Mouse (Mus musculus) embryonic fibroblast, embryonic 13.5 days (primary cell): ENCODE data around the gene Tor1b. TPM values are rescaled to one million over a fixed set of nuclear protein-coding genes. Genes with fewer than 3 reads are reported as not detected.
"Not testable (repeated sequence)": the region's sequence is repeated elsewhere in the genome, so short reads cannot be mapped to it uniquely, and the experiment has no call there.

Experiments
- H3K27ac ChIP-seq: 2 replicates; pipeline ENCODE4 v1.5.1; 2012; ENCODE audit warnings: low read length, control low read depth, inconsistent platforms; ENCODE audit not compliant: insufficient read depth
- H3K4me1 ChIP-seq: 2 replicates; pipeline ENCODE4 v1.6.1; 2011; ENCODE audit warnings: low read length; ENCODE audit not compliant: control insufficient read depth, insufficient read depth
- H3K4me3 ChIP-seq: 2 replicates; pipeline ENCODE4 v1.5.1; 2011; ENCODE audit warnings: mild to moderate bottlenecking, control low read depth, low read length; ENCODE audit not compliant: insufficient read depth
- CTCF ChIP-seq: IDR thresholded peaks from 2 replicates; pipeline ENCODE4 v1.5.1; 2011; ENCODE audit warnings: mild to moderate bottlenecking, control low read depth, low read length, moderate library complexity, borderline replicate concordance; ENCODE audit not compliant: insufficient read depth
- POLR2A ChIP-seq: IDR thresholded peaks from 2 replicates; pipeline ENCODE4 v1.6.1; 2011; ENCODE audit warnings: low read depth, mild to moderate bottlenecking, control low read depth, low read length, moderate library complexity
- polyA plus RNA-seq: library from polyadenylated mRNA; stranded (reverse); fragments of >200 nt; gene quantifications from 2 replicates; pipeline ENCODE4 v1.2.4, GENCODE M21; 2011; ENCODE audit warnings: low read depth; ENCODE audit not compliant: missing spikeins, insufficient read length

The Tor1b gene
- polyA plus RNA-seq, 1 experiment = 47.1 TPM

- TF ChIP-seq POLR2A = no peak
Measured at GRCm38 (mm10) chr2:30931922-30932321, 20.8 kb upstream of the Tor1b start.

DNA sequence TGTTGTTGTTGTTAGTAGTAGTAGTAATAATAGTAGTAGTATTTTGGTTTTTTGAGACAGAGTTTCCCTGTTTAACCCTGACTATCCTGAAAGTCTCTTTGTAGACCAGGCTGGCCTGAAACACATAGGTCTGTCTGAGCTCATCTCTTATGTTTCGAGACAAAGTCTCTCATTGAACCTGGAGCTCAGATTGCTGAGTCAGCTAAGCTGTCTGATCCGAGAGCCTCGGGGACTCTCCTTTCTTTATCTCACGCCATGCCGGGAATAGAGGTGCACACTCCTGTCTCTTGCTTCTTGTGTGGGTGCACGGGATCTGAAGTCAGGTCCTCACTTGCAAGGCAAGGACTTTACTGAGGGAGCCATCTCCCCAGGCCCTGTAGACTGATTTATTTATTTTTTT lies 19.7 kb upstream of the Tor1b start:
- TF ChIP-seq CTCF (no peak), POLR2A (no peak)
- Histone ChIP-seq H3K27ac (no peak overlapping the region), H3K4me1 (no peaks in the 10 kb centered on the region; the same call in 1 of the 2 replicates), H3K4me3 (no peak overlapping the region)

More at GRCm38 (mm10) chr2:30931922-30932321, 20.8 kb upstream of the Tor1b start:
- no peak overlapping the region for H3K27ac ChIP-seq
- H3K4me3 ChIP-seq = no peak overlapping the region
- H3K4me1 ChIP-seq = peaks cover 2% of the 10 kb centered on the region

DNA sequence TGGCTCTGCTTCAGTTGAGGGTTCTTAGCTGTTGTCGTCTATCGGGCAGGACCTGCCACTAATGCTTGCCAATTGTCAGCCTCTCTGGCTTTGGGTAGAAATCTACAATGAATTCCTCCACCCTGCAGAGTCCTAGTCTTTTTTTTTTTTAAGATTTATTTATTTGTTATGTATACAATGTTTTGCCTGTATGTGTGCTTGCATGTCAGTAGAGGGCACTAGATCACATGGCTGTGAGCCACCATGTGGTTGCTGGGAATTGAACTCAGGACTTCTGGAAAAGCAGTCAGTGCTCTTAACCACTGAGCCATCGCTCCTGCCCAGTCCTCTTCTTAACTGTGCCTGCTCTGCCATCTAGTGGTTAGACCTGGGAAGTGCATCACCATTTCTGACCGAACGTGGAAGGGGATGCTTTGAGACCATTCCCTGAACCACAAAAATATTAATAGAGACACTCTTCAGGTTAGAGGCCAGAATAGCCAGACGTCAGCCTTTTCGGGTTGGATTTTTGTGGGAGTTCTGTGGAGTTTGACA lies 18.8 kb upstream of the Tor1b start:
- H3K4me1 ChIP-seq = no peaks in the 10 kb centered on the region; the same call in 1 of the 2 replicates
- no peak overlapping the region for H3K27ac ChIP-seq
- H3K4me3 ChIP-seq = no peak overlapping the region
- TF ChIP-seq POLR2A (no peak), CTCF (peak; percentile 88; the same call in 1 of the 2 replicates)

DNA sequence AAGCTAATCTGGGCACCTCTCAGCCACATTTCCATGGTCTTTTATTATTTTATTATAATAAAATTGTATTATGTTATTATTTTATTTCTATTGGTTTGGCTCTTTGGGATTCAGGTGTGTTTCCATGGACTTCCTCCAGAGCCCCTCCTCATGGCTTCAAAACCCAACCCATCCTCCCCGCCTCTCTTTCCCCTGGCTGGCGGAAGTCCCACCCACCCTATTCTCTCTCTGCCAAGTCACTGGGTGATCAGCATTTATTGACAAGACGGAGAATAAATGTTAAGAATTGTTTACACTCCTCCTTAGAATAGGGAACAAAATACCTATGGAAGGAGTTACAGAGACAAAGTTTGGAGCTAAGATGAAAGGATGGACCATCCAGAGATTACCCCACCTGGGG lies 16.0 kb upstream of the Tor1b start:
- TF ChIP-seq CTCF (no peak), POLR2A (no peak)
- Histone ChIP-seq H3K27ac (no peak overlapping the region), H3K4me3 (no peak overlapping the region), H3K4me1 (no peaks in the 10 kb centered on the region; the same call in 1 of the 2 replicates)

- no peak overlapping the region for H3K4me3 ChIP-seq
- no peak for TF ChIP-seq POLR2A
- no peak overlapping the region for H3K27ac ChIP-seq
- no peaks in the 10 kb centered on the region; the same call in 1 of the 2 replicates for H3K4me1 ChIP-seq
Measured at GRCm38 (mm10) chr2:30937731-30938130, 15.0 kb upstream of the Tor1b start.

DNA sequence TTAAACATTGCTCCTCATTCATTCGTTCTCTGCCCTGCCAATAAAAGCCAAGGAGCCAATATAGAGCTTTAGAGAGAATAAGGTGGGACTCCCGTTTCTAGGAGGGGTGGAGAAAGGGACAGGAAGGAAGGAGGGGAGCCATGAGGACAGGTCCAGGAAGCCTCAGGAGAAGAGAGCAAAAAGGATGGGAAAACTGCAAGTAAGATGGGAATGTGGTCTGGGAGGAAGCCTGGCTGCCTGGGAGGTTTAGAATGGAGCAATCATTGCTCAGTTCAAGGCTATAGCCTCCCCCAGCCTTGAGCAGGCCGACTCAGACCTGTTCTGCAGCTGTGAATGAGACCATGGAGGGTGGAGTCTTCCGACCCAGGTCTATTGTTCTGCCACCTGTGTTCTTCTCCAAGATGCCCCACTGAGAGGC lies 14.2 kb upstream of the Tor1b start:
- Histone ChIP-seq H3K27ac (no peak overlapping the region), H3K4me3 (no peak overlapping the region), H3K4me1 (no peaks in the 10 kb centered on the region)
- TF ChIP-seq CTCF (no peak), POLR2A (no peak)

DNA sequence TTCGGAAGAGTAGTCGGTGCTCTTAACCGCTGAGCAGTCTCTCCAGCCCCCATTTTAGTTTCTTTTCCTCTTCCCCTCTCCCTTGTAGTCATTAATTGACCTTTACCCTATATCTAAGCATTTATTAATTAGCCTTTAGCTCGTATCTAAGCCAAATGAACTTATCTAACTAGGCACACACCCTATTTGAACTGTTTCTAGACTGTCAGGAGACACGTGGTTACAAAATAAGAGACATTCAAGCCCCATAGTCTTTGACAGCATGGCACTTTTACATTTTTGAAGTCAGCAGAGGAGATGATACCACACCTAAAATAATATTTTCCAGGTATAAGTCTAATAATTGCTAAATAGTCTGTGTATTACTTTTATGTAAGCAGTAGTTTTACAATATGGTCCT lies 11.2 kb upstream of the Tor1b start:
- H3K4me1 ChIP-seq = no peaks in the 10 kb centered on the region
- no peak overlapping the region for H3K4me3 ChIP-seq
- no peak for TF ChIP-seq POLR2A
- no peak for TF ChIP-seq CTCF
- no peak overlapping the region for H3K27ac ChIP-seq

GRCm38 (mm10) chr2:30942116-30942515 lies 10.6 kb upstream of the Tor1b start:
- not testable (repeated sequence) for H3K4me1 ChIP-seq, H3K27ac ChIP-seq, H3K4me3 ChIP-seq

DNA sequence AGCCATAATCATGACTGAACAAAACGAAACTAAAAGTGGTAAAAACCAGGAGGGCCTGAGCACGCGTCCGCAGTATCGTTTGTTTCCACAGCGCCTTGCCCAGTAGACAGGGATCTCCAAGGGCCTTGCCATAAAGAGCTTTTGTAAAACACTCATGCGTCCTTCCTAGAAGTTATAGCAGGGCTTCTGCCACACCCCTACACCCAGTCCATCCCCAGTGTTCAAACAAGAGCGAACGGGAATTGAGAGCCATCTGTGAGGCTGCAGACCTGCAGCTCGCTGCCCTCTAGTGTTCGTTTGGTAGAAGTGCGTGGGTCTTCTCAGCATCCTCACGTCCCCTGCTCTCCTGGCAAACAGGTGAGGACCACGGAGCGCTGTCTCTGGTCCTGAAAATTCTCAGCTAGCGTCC lies 10.2 kb upstream of the Tor1b start:
- Histone ChIP-seq H3K4me3 (no peak overlapping the region), H3K27ac (no peak overlapping the region), H3K4me1 (no peaks in the 10 kb centered on the region)
- peak; percentile 93 for TF ChIP-seq CTCF
- TF ChIP-seq POLR2A = 0 out of 2 replicates have a peak, but pooled peaks have one; percentile 29

GRCm38 (mm10) chr2:30952457-30952823 lies 319 bp upstream of the Tor1b start:
- TF ChIP-seq POLR2A (no peak), CTCF (no peak)
- H3K27ac ChIP-seq = no peak overlapping the region
- H3K4me1 ChIP-seq = no peaks in the 10 kb centered on the region
- no peak overlapping the region; the same call in 1 of the 2 replicates for H3K4me3 ChIP-seq

DNA sequence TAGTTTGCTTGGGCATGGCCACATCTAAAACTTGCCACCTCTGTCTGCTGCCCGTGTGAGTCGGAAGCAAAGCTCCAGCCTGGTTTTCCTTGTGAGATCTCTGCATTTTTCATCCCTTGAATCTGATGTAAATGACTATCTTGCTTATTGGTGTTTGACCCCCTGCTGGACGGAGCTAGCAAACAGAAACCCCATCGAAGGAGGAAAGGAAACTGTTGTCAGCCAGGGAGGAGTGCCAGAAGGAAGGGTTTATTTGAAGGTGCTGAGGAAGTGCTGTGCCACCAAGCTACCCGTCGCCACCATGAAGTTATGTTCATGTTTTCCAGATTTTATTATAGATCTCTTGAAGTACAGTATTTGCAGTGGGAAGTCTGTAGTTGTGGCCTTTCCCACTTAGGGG lies 2.0 kb downstream of the Tor1b start:
- Histone ChIP-seq H3K4me1 (no peaks in the 10 kb centered on the region), H3K4me3 (peak overlapping the region; percentile 87), H3K27ac (no peak overlapping the region)
- TF ChIP-seq CTCF (no peak), POLR2A (no peak)
